Mouse (Mus musculus) myocyte (in vitro differentiated cells): ENCODE measurements around the gene Scarf2.

Experiments used
- E2F4 ChIP-seq: IDR thresholded peaks from one replicate; pipeline ENCODE4 v1.6.1; 2011; ENCODE audit warnings: mild to moderate bottlenecking, control low read depth, moderate library complexity; ENCODE audit not compliant: insufficient read depth
- MAX ChIP-seq: IDR thresholded peaks from one replicate; pipeline ENCODE4 v1.6.1; 2011; ENCODE audit warnings: low read depth, mild to moderate bottlenecking, control low read depth
- POLR2A ChIP-seq: IDR thresholded peaks from one replicate; pipeline ENCODE4 v1.6.1; 2011; ENCODE audit warnings: low read depth, mild to moderate bottlenecking, control low read depth, moderate library complexity; ENCODE audit not compliant: insufficient read length
- SRF ChIP-seq: IDR thresholded peaks from one replicate; pipeline ENCODE4 v1.6.1; 2011; ENCODE audit warnings: low read depth; ENCODE audit not compliant: control insufficient read depth, insufficient read length
- TCF3 ChIP-seq: IDR thresholded peaks from one replicate; pipeline ENCODE4 v1.6.1; 2011; ENCODE audit warnings: low read depth, control low read depth; ENCODE audit not compliant: insufficient read length
- USF1 ChIP-seq: IDR thresholded peaks from one replicate; pipeline ENCODE4 v1.6.1; 2011; ENCODE audit warnings: low read depth, mild to moderate bottlenecking, control low read depth, moderate library complexity

GRCm38 (mm10) chr16:17809125-17809524 is 12.0 kb downstream of the Scarf2 start:
- TF ChIP-seq POLR2A, result peak; percentile 35
- TF ChIP-seq USF1, result no peak
- peak; percentile 49 for TF ChIP-seq SRF
- TF ChIP-seq MAX, result peak; percentile 72
- no peak for TF ChIP-seq E2F4
- TF ChIP-seq TCF3, result peak; percentile 63
